In genomic region chr8:13420970-13421369, GRCm38 (mm10) we compare ENCODE assay signal across 26 mouse cellular contexts. TPM values are rescaled to one million over a fixed set of nuclear protein-coding genes. Genes with fewer than 3 reads are reported as not detected.
DNase-seq lines count a peak whose midpoint lies in the region; ATAC-seq and TF ChIP-seq lines count a peak whose summit lies in the region.
"Had no signal": no experiment of that assay in that cellular context is flagged by ENCODE, and none has a peak within 500 bp of the region (broad histone marks: within the 10 kb centered on the region; RNA-seq: fewer than 3 reads in every experiment).

No protein-coding gene starts in this region.

- 73% methylated on average over 6 of the region's 6 CpGs for WGBS in lung, postnatal 0 days

- peak; percentile 70 for DNase-seq in adrenal gland, postnatal 10 days
- no peak for DNase-seq in adrenal gland, adult 8-10 months
- peak; percentile 15 to 22 for DNase-seq in left cerebral cortex, adult 2 months (ENCODE audit: extremely low spot score in 1 of 2, low spot score in 2 of 2)
- no peak for DNase-seq in left cerebral cortex, adult 11 months (ENCODE audit: low spot score)
- peak; percentile 19 for DNase-seq in lung, postnatal 0 days (ENCODE audit: low spot score)
- DNase-seq in layer of hippocampus, postnatal 25 days (ENCODE audit: extremely low spot score in 1 of 2, low spot score in 1 of 2) = no peak
- DNase-seq in thymus, postnatal 4 days = no peak
- DNase-seq: gastrocnemius, postnatal 14 days; heart, postnatal 10 days had no signal

- no peaks in the 10 kb centered on the region for H3K9me3 ChIP-seq in lung, postnatal 0 days (ENCODE audit: low read length)
- H3K9me3 ChIP-seq: embryonic facial prominence, embryonic 10.5 days; heart, embryonic 10.5 days; hindbrain, embryonic 13.5 days; liver, embryonic 12.5 days; neural tube, embryonic 15.5 days had no signal

- intact Hi-C loops in left cerebral cortex, adult 2 months (cut with DNase I) = no loop called here

- no peak overlapping the region for H3K9ac ChIP-seq in lung, postnatal 0 days (replicated peaks; ENCODE audit: low read depth)
- H3K9ac ChIP-seq: hindbrain, embryonic 13.5 days; liver, embryonic 12.5 days; neural tube, embryonic 15.5 days had no signal

- H3K4me2 ChIP-seq in lung, postnatal 0 days (replicated peaks; ENCODE audit: low read depth, low read length) = no peak overlapping the region
- H3K4me2 ChIP-seq: hindbrain, embryonic 13.5 days; liver, embryonic 12.5 days; midbrain, embryonic 11.5 days; neural tube, embryonic 15.5 days had no signal

- H3K4me1 ChIP-seq in lung, postnatal 0 days (ENCODE audit: insufficient read depth, low read depth, low read length) = no peaks in the 10 kb centered on the region
- H3K4me1 ChIP-seq: embryonic facial prominence, embryonic 10.5 days; heart, embryonic 10.5 days; hindbrain, embryonic 13.5 days; liver, embryonic 12.5 days; neural tube, embryonic 15.5 days had no signal

- no peak for TF ChIP-seq CTCF in left cerebral cortex, adult 2 months (IDR thresholded peaks at IDR 0.05)
- no peak for TF ChIP-seq CTCF in lung, postnatal 0 days (IDR thresholded peaks at IDR 0.05)

- peak; percentile 50; the same call in 1 of the 2 replicates for ATAC-seq in lung, postnatal 0 days
- ATAC-seq in erythroid progenitor cell, adult 5-6 weeks (replicated peaks; ENCODE audit: low FRiP score, poor library complexity, severe bottlenecking) = no peak
- ATAC-seq: forebrain, embryonic 16.5 days; liver, embryonic 12.5 days had no signal

- no peaks in the 10 kb centered on the region for H3K27me3 ChIP-seq in lung, postnatal 0 days (replicated peaks; ENCODE audit: insufficient read depth, low read length)
- H3K27me3 ChIP-seq: hindbrain, embryonic 13.5 days; liver, embryonic 12.5 days; neural tube, embryonic 15.5 days had no signal

- no peak overlapping the region for H3K27ac ChIP-seq in left cerebral cortex, adult 2 months
- H3K27ac ChIP-seq in lung, postnatal 0 days (ENCODE audit: low read length) = no peak overlapping the region
- H3K27ac ChIP-seq: embryonic facial prominence, embryonic 10.5 days; heart, embryonic 10.5 days; hindbrain, embryonic 13.5 days; liver, embryonic 12.5 days; neural tube, embryonic 15.5 days had no signal

- no peak overlapping the region for H3K4me3 ChIP-seq in left cerebral cortex, adult 2 months
- no peak overlapping the region for H3K4me3 ChIP-seq in lung, postnatal 0 days (ENCODE audit: low read depth, low read length)
- H3K4me3 ChIP-seq: embryonic facial prominence, embryonic 10.5 days; heart, embryonic 10.5 days; hindbrain, embryonic 13.5 days; liver, embryonic 12.5 days; neural tube, embryonic 15.5 days had no signal

- no peak for TF ChIP-seq EP300 in lung, postnatal 0 days (IDR thresholded peaks at IDR 0.05)

- no peaks in the 10 kb centered on the region for H3K36me3 ChIP-seq in lung, postnatal 0 days (ENCODE audit: insufficient read depth, low read length)
- H3K36me3 ChIP-seq: embryonic facial prominence, embryonic 10.5 days; heart, embryonic 10.5 days; hindbrain, embryonic 13.5 days; liver, embryonic 12.5 days; neural tube, embryonic 15.5 days had no signal

RNA-seq across cellular contexts. Expression of gene Tmem255b, which starts 14.0 kb away (rescaled TPM):
- total RNA-seq in adrenal gland, postnatal 10 days (2021) = 1 to 10 TPM; 3.4 to 5.3 TPM
- 1 to 10 TPM in 2 of 4 experiments, under 1 TPM in 2; 0.77 to 1.7 (median 1.1) TPM for total RNA-seq in adrenal gland, adult 8-10 months (2022)
- 1 to 10 TPM; 3.6 to 5.9 TPM for total RNA-seq in left cerebral cortex, adult 2 months (2021)
- polyA plus RNA-seq in lung, postnatal 0 days (2015; fragmentation: Nextera tagmentation; extraction: Ambion mirVana) = 0.57 and 1.2 TPM in 2 replicates
- 1 to 10 TPM; 5.7 to 7.4 TPM for total RNA-seq in layer of hippocampus, postnatal 25 days (2021)
- total RNA-seq in erythroid progenitor cell, adult 5-6 weeks (2015; ENCODE audit: low replicate concordance) = not detected in 2 replicates
- not detected in 2 replicates for total RNA-seq in erythroid progenitor cell, adult 5-6 weeks (2017; ENCODE audit: low replicate concordance)
- total RNA-seq: MEL had no signal
- polyA plus RNA-seq: limb, embryonic 11.5 days; liver, embryonic 12.5 days had no signal

RNA-seq across cellular contexts. Expression of gene Grk1, which starts 16.1 kb away (rescaled TPM):
- total RNA-seq in adrenal gland, postnatal 10 days (2021) = under 1 TPM in 1 of 2 experiments, not detected in 1; 0.03 TPM
- total RNA-seq in adrenal gland, adult 8-10 months (2022) = under 1 TPM in 2 of 4 experiments, not detected in 2; 0.05 to 0.06 TPM
- not detected for total RNA-seq in left cerebral cortex, adult 2 months (2021)
- polyA plus RNA-seq in lung, postnatal 0 days (2015; fragmentation: Nextera tagmentation; extraction: Ambion mirVana) = not detected in 2 replicates
- not detected for total RNA-seq in layer of hippocampus, postnatal 25 days (2021)
- total RNA-seq in erythroid progenitor cell, adult 5-6 weeks (2015; ENCODE audit: low replicate concordance) = 0.36 TPM in 1 of 2 replicates, not detected in the other
- total RNA-seq in erythroid progenitor cell, adult 5-6 weeks (2017; ENCODE audit: low replicate concordance) = 0.13 TPM in 1 of 2 replicates, not detected in the other
- total RNA-seq: layer of hippocampus, postnatal 14 days had no signal
- polyA plus RNA-seq: forebrain, embryonic 16.5 days; hindbrain, embryonic 13.5 days; intestine, embryonic 14.5 days; kidney, embryonic 14.5 days; large intestine, adult 2 months; limb, embryonic 11.5 days; liver, embryonic 12.5 days; lung, embryonic 16.5 days; neural tube, embryonic 15.5 days; stomach, embryonic 14.5 days; thymus, postnatal 0 days had no signal

RNA-seq across cellular contexts. Expression of gene Atp4b, which starts 24.3 kb away (rescaled TPM):
- not detected for total RNA-seq in adrenal gland, postnatal 10 days (2021)
- total RNA-seq in adrenal gland, adult 8-10 months (2022) = under 1 TPM in 1 of 4 experiments, not detected in 3; 0.49 TPM
- total RNA-seq in left cerebral cortex, adult 2 months (2021) = not detected
- not detected in 2 replicates for polyA plus RNA-seq in lung, postnatal 0 days (2015; fragmentation: Nextera tagmentation; extraction: Ambion mirVana)
- total RNA-seq in layer of hippocampus, postnatal 25 days (2021) = not detected
- not detected in 2 replicates for total RNA-seq in erythroid progenitor cell, adult 5-6 weeks (2015; ENCODE audit: low replicate concordance)
- total RNA-seq in erythroid progenitor cell, adult 5-6 weeks (2017; ENCODE audit: low replicate concordance) = not detected in 2 replicates
- total RNA-seq: gastrocnemius, postnatal 14 days; heart, postnatal 10 days; layer of hippocampus, postnatal 14 days had no signal
- polyA plus RNA-seq: embryonic facial prominence, embryonic 10.5 days; forebrain, embryonic 16.5 days; heart, embryonic 10.5 days; hindbrain, embryonic 13.5 days; intestine, embryonic 14.5 days; kidney, embryonic 14.5 days; limb, embryonic 11.5 days; liver, embryonic 12.5 days; lung, embryonic 16.5 days; neural tube, embryonic 15.5 days had no signal

Comparison
In these comparisons a context has a peak if more than half of its experiments do, and no peak if none do; other contexts are left out.
1. DNase-seq: peak in adrenal gland, postnatal 10 days (single experiment), left cerebral cortex, adult 2 months (2 of 2) and lung, postnatal 0 days (single experiment); none in adrenal gland, adult 8-10 months (single experiment), left cerebral cortex, adult 11 months (single experiment), layer of hippocampus, postnatal 25 days (0 of 2) and thymus, postnatal 4 days (single experiment).